Mouse (Mus musculus) stomach, postnatal 0 days (tissue): ENCODE data around the gene Phkb. TPM values are rescaled to one million over a fixed set of nuclear protein-coding genes. Genes with fewer than 3 reads are reported as not detected.
"Not testable (repeated sequence)": the region's sequence is repeated elsewhere in the genome, so short reads cannot be mapped to it uniquely, and the experiment has no call there.

Experiments
- ATAC-seq: fragments of 200-750 bp; cut with Nextera tagmentation; 2 replicates; pipeline ENCODE4 v1.8.0; 2017; ENCODE audit not compliant: low FRiP score, low TSS enrichment
- DNase-seq: peaks from one replicate; pipeline ENCODE4 v3.0.0-alpha.2; 2016; ENCODE audit warnings: low spot score
- H3K27ac ChIP-seq: fragments of 300-500 bp; sonication (generic); replicated peaks from 2 replicates; pipeline ENCODE4 v1.5.1; 2014; ENCODE audit warnings: mild to moderate bottlenecking, control low read depth
- H3K27me3 ChIP-seq: fragments of 300-500 bp; sonication (generic); 2 replicates; pipeline ENCODE4 v1.6.1; 2014; ENCODE audit warnings: low read length; ENCODE audit not compliant: control insufficient read depth, insufficient read depth
- H3K36me3 ChIP-seq: fragments of 300-500 bp; sonication (generic); 2 replicates; pipeline ENCODE4 v1.6.1; 2014; ENCODE audit warnings: low read length, mixed read lengths; ENCODE audit not compliant: control insufficient read depth, insufficient read depth
- H3K4me1 ChIP-seq: fragments of 300-500 bp; sonication (generic); replicated peaks from 2 replicates; pipeline ENCODE4 v1.6.1; 2014; ENCODE audit warnings: antibody characterized with exemption; ENCODE audit not compliant: control insufficient read depth, insufficient read depth
- H3K4me2 ChIP-seq: fragments of 300-500 bp; sonication (generic); replicated peaks from 2 replicates; pipeline ENCODE4 v1.6.1; 2014; ENCODE audit warnings: low read depth, mild to moderate bottlenecking, control low read depth, moderate library complexity
- H3K4me3 ChIP-seq: fragments of 300-500 bp; sonication (generic); 2 replicates; pipeline ENCODE4 v1.5.1; 2014; ENCODE audit warnings: low read depth, low read length, control low read depth
- H3K9ac ChIP-seq: fragments of 300-500 bp; sonication (generic); 2 replicates; pipeline ENCODE4 v1.6.1; 2014; ENCODE audit warnings: mild to moderate bottlenecking, low read length, control low read depth, mixed read lengths
- H3K9me3 ChIP-seq: fragments of 300-500 bp; sonication (generic); 2 replicates; pipeline ENCODE4 v1.6.1; 2016; ENCODE audit warnings: low read length; ENCODE audit not compliant: control insufficient read depth
- CTCF ChIP-seq: IDR thresholded peaks from 2 replicates; pipeline ENCODE4 v1.5.1; 2016; ENCODE audit warnings: antibody characterized with exemption, low read depth, mild to moderate bottlenecking, moderate library complexity
- EP300 ChIP-seq: optimal IDR thresholded peaks from 2 replicates; pipeline ENCODE3; 2016; ENCODE audit warnings: antibody characterized with exemption
- WGBS: fragments of 180-500 bp; shearing (Covaris S2); extraction: QIAGEN DNeasy Blood & Tissue Kit; methylation state at CpG from one replicate; pipeline ENCODE4 v1.1.7; 2014; 5-methylcytosine and 5-hydroxymethylcytosine counted together
- polyA plus RNA-seq: library from polyadenylated mRNA; unstranded; fragments of >200 nt; fragmentation: Nextera tagmentation; extraction: Ambion mirVana; gene quantifications from 2 replicates; pipeline ENCODE4 v1.2.1, GENCODE M21; 2015

Phkb gene
- polyA plus RNA-seq, 1 experiment from 2014 or later: 21.3 TPM

GRCm38 (mm10) chr8:85841489-85841795 lies 683 bp downstream of the Phkb start:
- Histone ChIP-seq H3K27me3 (no peaks in the 10 kb centered on the region), H3K4me1 (no peaks in the 10 kb centered on the region; the same call in 1 of the 2 replicates), H3K9me3 (no peaks in the 10 kb centered on the region), H3K9ac (peak overlapping the region; percentile 89), H3K4me3 (peak overlapping the region; percentile 88), H3K4me2 (peak overlapping the region; percentile 75), H3K36me3 (no peaks in the 10 kb centered on the region; the same call in 1 of the 2 replicates), H3K27ac (peak overlapping the region; percentile 99)
- no peak for TF ChIP-seq EP300
- TF ChIP-seq CTCF: no peak
- no peak for ATAC-seq
- 0% methylated on average over 4 of the region's 4 CpGs for WGBS
- peak; percentile 20 for DNase-seq

DNA sequence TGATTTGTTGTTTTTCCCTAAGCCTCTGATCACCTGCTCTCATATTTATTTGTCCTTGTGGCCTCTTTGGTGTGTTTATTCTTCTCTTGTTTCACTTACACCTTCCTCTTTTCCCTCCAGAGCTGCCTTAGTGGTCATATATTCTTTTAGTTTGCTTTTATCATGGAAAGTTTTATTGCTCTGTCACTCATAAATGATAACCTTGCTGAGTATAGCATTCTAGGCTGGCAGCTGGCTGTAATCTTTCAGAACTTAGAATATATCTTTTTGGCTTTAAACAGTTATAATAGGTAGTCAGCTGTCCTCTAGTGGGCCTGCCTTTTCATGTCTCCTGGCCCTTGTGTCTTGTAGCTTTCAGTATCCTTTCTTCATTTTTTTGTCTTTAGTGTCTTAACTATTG lies 5.1 kb downstream of the Phkb start:
- Histone ChIP-seq H3K9ac (no peak overlapping the region), H3K4me3 (no peak overlapping the region), H3K36me3 (no peaks in the 10 kb centered on the region), H3K4me2 (no peak overlapping the region), H3K4me1 (no peaks in the 10 kb centered on the region; the same call in 1 of the 2 replicates), H3K9me3 (no peaks in the 10 kb centered on the region), H3K27ac (no peak overlapping the region), H3K27me3 (no peaks in the 10 kb centered on the region)
- DNase-seq: no peak
- ATAC-seq: no peak
- no peak for TF ChIP-seq CTCF
- no peak for TF ChIP-seq EP300

DNA sequence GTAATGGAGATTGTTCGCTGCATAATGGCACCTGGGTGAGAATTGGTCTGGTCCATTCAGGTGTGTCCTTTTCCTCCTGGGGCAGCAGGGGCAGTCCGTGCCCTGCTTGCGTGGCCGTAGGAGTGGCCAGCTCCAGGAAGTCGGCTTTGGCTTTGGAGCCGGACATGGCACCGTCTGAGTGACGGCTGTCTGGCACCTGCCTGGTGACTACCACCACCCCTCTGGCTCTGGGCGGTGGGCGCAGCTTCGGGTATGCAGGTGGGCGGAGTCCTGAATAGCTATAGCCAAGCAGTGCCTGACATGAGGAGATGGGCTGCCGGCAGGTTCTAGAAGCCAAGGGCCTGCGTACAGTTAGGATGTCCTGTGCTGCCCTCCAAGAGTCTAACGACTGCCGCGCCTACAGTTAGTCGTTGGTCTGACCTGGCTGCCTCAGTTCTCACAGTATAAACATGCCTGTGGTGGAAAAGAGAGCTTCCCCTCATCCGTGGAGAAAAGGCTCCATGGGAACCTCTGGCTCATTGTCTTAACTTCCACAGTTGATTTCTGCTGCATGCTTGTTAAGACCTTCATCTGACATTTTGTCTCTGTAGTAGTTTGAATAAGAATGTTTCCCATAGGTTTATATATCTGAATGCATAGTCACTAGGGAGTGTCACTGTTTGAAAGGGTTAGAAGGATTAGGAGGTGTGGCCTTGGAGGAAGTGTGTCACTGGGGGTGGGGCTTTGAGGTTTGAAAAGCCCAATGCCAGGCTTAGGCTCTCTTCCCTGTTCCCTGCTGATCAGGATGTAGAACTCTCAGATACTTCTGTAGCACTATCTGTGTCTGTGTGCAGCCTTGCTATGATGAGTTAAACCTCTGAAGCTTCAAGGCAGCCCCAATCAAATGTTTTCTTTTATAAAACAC lies 13.7 kb downstream of the Phkb start:
- WGBS: 86% methylated on average over 19 of the region's 19 CpGs
- no peaks in the 10 kb centered on the region for H3K4me1 ChIP-seq
- H3K9me3 ChIP-seq: no peaks in the 10 kb centered on the region
- H3K27ac ChIP-seq: no peak overlapping the region
- DNase-seq (no peak), ATAC-seq (no peak)
- H3K27me3 ChIP-seq: no peaks in the 10 kb centered on the region
- no peak overlapping the region for H3K4me2 ChIP-seq
- TF ChIP-seq EP300: no peak
- TF ChIP-seq CTCF: no peak
- no peak overlapping the region for H3K9ac ChIP-seq
- no peak overlapping the region for H3K4me3 ChIP-seq
- no peaks in the 10 kb centered on the region for H3K36me3 ChIP-seq

- H3K4me2 ChIP-seq, H3K27ac ChIP-seq, H3K9me3 ChIP-seq, H3K9ac ChIP-seq, H3K4me1 ChIP-seq, H3K27me3 ChIP-seq, ATAC-seq, H3K4me3 ChIP-seq, H3K36me3 ChIP-seq: not testable (repeated sequence)
- WGBS: 44% methylated on average over 11 of the region's 11 CpGs
- peak; percentile 30 for DNase-seq
Measured at GRCm38 (mm10) chr8:85857227-85857896, 16.6 kb downstream of the Phkb start.

DNA sequence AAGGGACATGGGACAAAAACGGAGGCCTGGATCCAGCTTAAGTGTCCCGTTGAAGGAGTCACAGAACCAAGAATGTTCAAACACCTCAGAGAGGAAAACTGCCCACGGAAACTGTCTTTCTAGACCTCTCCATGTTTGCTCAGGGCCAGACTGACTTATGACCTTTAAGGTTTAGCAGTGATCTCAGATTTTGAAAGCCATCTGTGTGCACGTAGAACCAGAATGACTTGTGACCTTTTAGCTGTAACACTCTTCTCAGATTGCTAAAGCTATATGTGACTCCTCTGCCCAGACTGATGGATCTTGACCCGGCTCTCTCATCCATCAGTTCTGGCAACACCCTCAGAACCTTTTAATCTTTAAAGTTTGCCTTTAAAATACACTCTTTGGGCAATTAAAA lies 19.9 kb downstream of the Phkb start:
- no peak for TF ChIP-seq CTCF
- no peak for TF ChIP-seq EP300
- no peak for ATAC-seq

GRCm38 (mm10) chr8:85862381-85862780 lies 21.6 kb downstream of the Phkb start:
- no peak overlapping the region for H3K4me2 ChIP-seq
- H3K36me3 ChIP-seq: no peaks in the 10 kb centered on the region
- H3K9ac ChIP-seq: no peak overlapping the region
- no peak for DNase-seq
- H3K27ac ChIP-seq: no peak overlapping the region
- no peak for ATAC-seq
- H3K4me1 ChIP-seq: no peaks in the 10 kb centered on the region
- TF ChIP-seq CTCF: no peak
- TF ChIP-seq EP300: no peak
- 11% methylated on average over 1 of the region's 1 CpGs for WGBS
- H3K4me3 ChIP-seq: no peak overlapping the region
- no peaks in the 10 kb centered on the region for H3K9me3 ChIP-seq
- H3K27me3 ChIP-seq: no peaks in the 10 kb centered on the region

More for the DNA sequence above, 19.9 kb downstream of the Phkb start:
- Histone ChIP-seq H3K27me3 (no peaks in the 10 kb centered on the region), H3K4me2 (no peak overlapping the region), H3K4me1 (no peaks in the 10 kb centered on the region), H3K9me3 (no peaks in the 10 kb centered on the region), H3K9ac (no peak overlapping the region), H3K36me3 (no peaks in the 10 kb centered on the region), H3K4me3 (no peak overlapping the region), H3K27ac (no peak overlapping the region)
- no peak for DNase-seq
- 54% methylated on average over 5 of the region's 5 CpGs for WGBS
